Mouse (Mus musculus) olfactory bulb, adult 2 months (tissue): ENCODE results near the gene Grm7. TPM values are rescaled to one million over a fixed set of nuclear protein-coding genes. Genes with fewer than 3 reads are reported as not detected.

Experiments used
- H3K27ac ChIP-seq: fragments of 200-500 bp; 2 replicates; pipeline ENCODE4 v1.5.1; 2012; ENCODE audit warnings: low read depth, low read length; ENCODE audit not compliant: insufficient read depth
- H3K4me1 ChIP-seq: fragments of 200-500 bp; 2 replicates; pipeline ENCODE4 v1.6.1; 2012; ENCODE audit warnings: low read length; ENCODE audit not compliant: control insufficient read depth, insufficient read depth
- H3K4me3 ChIP-seq: fragments of 200-500 bp; 2 replicates; pipeline ENCODE4 v1.5.1; 2012; ENCODE audit warnings: mild to moderate bottlenecking, low read depth, low read length, moderate library complexity; ENCODE audit not compliant: insufficient read depth
- CTCF ChIP-seq: fragments of 200-500 bp; IDR thresholded peaks from 2 replicates; pipeline ENCODE4 v1.5.1; 2012; ENCODE audit warnings: low read depth, mild to moderate bottlenecking, low read length, moderate library complexity; ENCODE audit not compliant: insufficient read depth
- POLR2A ChIP-seq: fragments of 200-500 bp; IDR thresholded peaks from 2 replicates; pipeline ENCODE4 v1.6.1; 2012; ENCODE audit warnings: mild to moderate bottlenecking, low read depth, low read length, moderate library complexity; ENCODE audit not compliant: insufficient read depth
- WGBS: fragments of 180-500 bp; shearing (Covaris S2); methylation state at CpG from one replicate; pipeline ENCODE4 v1.1.7; 2018; 5-methylcytosine and 5-hydroxymethylcytosine counted together
- polyA plus RNA-seq: library from polyadenylated mRNA; stranded (reverse); fragments of >200 nt; gene quantifications from 2 replicates; pipeline ENCODE4 v1.2.4, GENCODE M21; 2012; ENCODE audit warnings: low replicate concordance; ENCODE audit not compliant: missing spikeins, insufficient read depth, insufficient read length

Gene Grm7
- polyA plus RNA-seq, 1 experiment: not detected

DNA sequence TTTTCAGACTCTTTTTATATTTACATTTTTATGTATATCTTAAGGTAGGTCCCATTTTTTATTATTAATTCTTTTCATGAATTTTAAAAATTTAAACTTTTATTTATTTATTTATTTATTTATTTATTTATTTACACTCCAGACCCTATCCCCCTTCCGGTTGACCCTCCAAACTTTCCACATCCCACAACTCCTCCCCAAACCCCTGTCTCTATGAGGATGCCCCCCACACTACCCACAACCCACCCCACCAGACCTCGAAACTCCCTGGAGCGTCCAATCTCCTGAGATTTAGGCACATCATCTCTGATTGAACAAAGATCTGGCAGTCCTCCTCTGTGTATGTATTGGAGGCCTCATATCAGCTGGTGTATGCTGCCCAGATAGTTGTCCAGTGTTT lies 69.6 kb downstream of the Grm7 start:
- Histone ChIP-seq H3K4me1 (no peaks in the 10 kb centered on the region), H3K4me3 (no peak overlapping the region), H3K27ac (no peak overlapping the region)
- WGBS: 98% methylated on average over 3 of the region's 3 CpGs
- TF ChIP-seq CTCF: no peak
- no peak for TF ChIP-seq POLR2A

DNA sequence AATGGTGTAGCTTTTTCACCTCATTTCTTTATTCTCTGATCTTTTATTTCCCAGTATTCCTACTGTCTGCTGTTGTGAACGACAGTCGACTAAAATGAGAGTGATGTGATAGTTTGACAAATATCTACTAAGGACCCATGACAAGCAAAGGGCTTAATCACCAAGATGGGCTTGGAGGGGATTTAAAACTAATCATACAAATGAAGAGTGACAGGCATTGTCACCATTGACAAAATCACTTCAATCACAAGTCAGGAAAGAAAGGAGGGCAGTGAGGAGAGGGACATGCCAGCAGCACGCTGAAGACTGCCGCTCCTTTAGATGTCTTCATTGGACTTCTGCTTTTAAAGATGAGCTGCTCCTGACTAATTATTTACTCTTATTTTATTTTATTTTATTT lies 78.0 kb downstream of the Grm7 start:
- Histone ChIP-seq H3K27ac (no peak overlapping the region), H3K4me1 (no peaks in the 10 kb centered on the region), H3K4me3 (no peak overlapping the region)
- TF ChIP-seq POLR2A (no peak), CTCF (no peak)
- WGBS: 95% methylated on average over 4 of the region's 4 CpGs

DNA sequence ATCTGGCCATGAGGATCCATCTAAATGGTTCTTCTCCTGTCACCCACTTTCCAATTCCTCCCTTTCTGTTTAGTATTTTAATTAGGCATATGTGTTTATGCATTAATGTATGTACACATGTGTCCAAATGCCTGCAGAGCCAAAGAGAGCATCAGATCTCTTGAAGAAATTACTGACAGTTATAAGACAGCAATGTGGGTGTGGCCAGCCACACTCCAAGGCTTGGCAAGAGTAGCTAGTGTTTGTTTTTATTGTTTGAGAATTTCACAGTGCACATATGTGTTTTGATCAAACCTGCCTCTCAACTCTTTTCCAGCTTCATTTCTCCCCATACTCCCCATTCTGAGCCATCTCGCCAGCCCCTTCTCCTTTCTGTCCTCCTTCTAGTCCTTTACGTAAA lies 88.5 kb downstream of the Grm7 start:
- Histone ChIP-seq H3K4me1 (no peaks in the 10 kb centered on the region), H3K27ac (no peak overlapping the region), H3K4me3 (no peak overlapping the region)
- TF ChIP-seq POLR2A (no peak), CTCF (no peak)
- 96% methylated on average over 2 of the region's 2 CpGs for WGBS

DNA sequence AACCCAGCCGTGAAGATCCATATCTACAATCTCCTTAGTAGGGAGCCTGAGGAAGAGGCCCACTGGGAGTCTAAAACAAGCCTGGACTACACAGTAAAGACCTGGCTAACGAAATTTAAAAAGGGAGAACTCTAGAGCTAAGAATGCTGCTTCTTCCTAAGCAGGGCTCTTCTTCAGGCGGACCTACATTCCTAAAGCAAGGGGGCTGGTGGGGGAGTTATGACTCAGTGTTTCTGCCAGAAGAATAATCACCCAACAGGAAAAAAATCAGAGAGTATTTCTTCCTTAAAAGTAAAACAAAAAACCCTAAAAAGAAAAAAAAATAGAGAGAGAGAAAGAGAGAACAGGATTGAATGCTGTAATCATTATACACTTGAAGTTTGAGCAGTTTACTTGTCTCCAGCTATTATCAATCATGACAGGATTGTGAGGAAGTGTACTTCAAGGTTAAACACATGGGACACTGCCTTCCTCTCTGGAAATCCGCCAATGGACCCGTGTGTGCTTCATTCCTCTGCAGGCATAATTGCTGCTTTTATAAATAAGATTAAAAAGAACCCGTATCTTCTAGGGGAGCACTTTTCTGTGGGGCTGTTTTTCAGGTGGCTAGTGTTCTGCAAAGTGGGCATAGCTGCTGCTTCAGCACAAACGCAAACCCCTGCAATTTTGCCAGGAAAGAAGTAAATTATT lies 98.7 kb downstream of the Grm7 start:
- H3K4me3 ChIP-seq: no peak overlapping the region
- 27% methylated on average over 7 of the region's 7 CpGs for WGBS
- TF ChIP-seq CTCF: no peak
- no peak for TF ChIP-seq POLR2A
- no peak overlapping the region for H3K27ac ChIP-seq
- no peaks in the 10 kb centered on the region for H3K4me1 ChIP-seq

DNA sequence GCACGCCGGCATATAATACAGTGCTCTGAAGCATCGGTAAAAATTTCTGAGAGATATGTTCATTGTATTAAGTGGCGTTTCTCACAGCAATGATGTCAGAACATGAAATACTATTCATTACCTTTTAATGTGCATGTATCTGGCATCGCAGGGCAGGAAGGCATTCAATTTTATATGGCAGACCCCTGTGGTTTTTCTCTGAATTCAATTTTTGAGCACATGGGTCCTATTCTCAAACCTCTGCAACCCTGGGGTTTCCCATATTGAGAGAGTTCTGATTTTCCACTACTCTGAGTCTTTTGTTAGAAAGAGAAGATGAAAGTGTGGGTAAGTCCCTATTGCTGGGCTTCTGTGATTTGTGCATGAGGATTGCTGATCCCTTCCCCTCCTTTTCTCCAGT lies 110.5 kb downstream of the Grm7 start:
- Histone ChIP-seq H3K27ac (no peak overlapping the region), H3K4me1 (no peaks in the 10 kb centered on the region), H3K4me3 (no peak overlapping the region)
- WGBS: 87% methylated on average over 5 of the region's 5 CpGs
- TF ChIP-seq POLR2A (no peak), CTCF (no peak)

DNA sequence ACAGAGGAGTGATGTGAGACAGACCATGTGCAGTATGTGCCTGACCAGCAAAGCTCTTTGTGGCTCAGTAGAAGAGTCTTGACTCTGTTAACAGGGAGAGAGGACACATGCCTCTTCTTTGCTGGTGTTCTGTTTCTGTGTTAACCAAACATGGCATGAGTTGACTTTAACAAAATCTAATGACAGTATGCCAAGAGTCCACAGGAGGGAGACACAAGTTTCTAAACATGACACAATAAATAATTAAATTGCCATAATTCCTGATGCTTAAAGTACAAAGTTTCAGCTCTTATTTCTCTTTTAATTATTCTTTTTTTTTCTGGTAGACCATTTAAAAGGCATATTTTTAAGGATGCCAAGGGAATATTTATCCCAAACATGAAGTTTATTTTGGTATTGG lies 124.2 kb downstream of the Grm7 start:
- no peaks in the 10 kb centered on the region for H3K4me1 ChIP-seq
- TF ChIP-seq POLR2A: no peak
- TF ChIP-seq CTCF: no peak
- H3K27ac ChIP-seq: no peak overlapping the region
- no peak overlapping the region for H3K4me3 ChIP-seq

DNA sequence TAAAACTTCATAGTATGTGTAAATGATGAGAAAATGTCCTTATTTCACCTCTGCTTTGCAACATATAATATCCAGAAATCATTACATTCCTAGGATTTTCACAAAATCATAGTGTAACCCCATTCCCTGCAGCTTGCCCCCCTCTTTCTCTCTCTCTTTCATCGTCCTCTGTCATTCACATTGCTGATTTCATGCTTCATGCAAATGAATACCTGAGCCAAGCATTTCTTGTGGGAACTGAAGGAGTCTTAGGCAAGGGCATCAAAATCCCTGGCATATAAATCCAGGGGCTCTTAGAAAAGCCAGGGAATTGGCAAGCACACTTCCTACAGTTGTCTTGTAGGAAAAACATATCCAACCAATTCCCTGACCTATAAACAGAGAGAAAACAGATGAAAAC lies 127.3 kb downstream of the Grm7 start:
- Histone ChIP-seq H3K27ac (no peak overlapping the region), H3K4me1 (no peaks in the 10 kb centered on the region), H3K4me3 (no peak overlapping the region)
- TF ChIP-seq CTCF (no peak), POLR2A (no peak)
- 44% methylated on average over 1 of the region's 1 CpGs for WGBS

DNA sequence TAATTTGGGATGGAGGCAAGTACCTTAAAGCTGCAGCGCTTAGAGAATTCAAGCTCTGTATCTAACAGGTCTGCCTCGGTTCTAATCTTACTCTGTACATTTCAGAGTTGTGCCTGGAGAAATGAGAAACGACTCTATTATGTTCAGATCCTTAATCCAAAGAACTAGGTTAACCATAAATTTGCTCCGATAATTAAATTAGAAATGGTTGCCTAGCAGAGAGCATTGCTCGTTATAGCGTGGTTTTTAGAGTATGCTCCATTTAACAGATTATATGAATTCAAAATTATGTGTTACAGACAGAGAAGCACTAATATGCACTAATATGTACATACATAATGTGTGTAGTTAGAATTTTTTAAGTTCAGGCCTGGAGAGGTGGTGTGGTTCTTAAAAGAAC lies 130.7 kb downstream of the Grm7 start:
- no peak overlapping the region for H3K27ac ChIP-seq
- H3K4me1 ChIP-seq: no peaks in the 10 kb centered on the region
- WGBS: 76% methylated on average over 6 of the region's 6 CpGs
- no peak overlapping the region for H3K4me3 ChIP-seq
- no peak for TF ChIP-seq POLR2A
- TF ChIP-seq CTCF: no peak

DNA sequence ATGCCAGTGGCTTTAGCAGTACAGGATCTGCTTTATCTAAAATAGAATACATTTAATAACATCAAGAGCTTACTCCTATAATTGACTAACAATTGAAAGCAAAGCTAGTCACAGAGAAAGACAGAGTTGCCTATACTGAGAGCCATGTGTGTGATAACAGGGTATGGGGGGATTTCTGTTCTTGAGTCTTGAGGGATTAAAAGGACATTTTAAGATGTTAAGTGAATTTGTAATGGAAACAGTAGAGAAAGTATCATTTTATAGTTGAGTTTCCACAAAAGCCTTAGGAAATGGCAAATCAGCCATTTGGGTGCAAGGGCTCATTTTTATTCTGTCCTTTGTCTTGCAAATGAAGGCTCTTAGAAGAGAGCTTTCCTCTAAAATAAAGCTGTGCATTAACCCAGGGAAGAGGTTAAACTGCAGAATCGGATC lies 140.1 kb downstream of the Grm7 start:
- Histone ChIP-seq H3K4me3 (no peak overlapping the region), H3K27ac (no peak overlapping the region), H3K4me1 (no peaks in the 10 kb centered on the region)
- 65% methylated on average over 1 of the region's 1 CpGs for WGBS
- TF ChIP-seq POLR2A: no peak
- TF ChIP-seq CTCF: no peak

DNA sequence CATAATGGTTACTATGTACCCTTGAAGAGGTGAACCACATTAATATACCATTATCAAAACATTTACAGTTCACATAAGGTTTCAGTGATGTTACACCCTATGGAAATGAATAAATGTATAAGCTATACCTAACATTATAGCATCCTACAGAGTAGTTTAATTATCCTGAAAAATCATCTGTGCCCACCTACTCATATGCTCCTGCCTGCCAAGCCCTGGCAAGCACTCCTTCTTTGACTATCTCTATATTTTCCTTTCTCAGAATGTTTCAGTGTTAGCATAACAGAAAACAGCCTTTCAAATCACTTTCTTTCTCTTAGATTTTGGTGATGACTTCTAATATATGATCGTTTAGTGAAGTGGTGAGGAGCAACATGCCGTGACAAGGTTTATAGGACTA lies 147.3 kb downstream of the Grm7 start:
- Histone ChIP-seq H3K4me1 (no peaks in the 10 kb centered on the region), H3K4me3 (no peak overlapping the region), H3K27ac (no peak overlapping the region)
- WGBS: 91% methylated on average over 2 of the region's 2 CpGs
- TF ChIP-seq CTCF (no peak), POLR2A (no peak)
